Mouse (Mus musculus) frontal cortex, postnatal 10 days (tissue): Measurements from ENCODE around the gene Ube2dnl1.

ENCODE experiments used
- DNase-seq, 2 experiments: peaks; one replicate each; pipeline ENCODE4 v3.0.0; 2022; ENCODE audit warnings: low spot score in 2 of 2, mixed read lengths in 1 of 2

Ube2dnl1 gene

DNA sequence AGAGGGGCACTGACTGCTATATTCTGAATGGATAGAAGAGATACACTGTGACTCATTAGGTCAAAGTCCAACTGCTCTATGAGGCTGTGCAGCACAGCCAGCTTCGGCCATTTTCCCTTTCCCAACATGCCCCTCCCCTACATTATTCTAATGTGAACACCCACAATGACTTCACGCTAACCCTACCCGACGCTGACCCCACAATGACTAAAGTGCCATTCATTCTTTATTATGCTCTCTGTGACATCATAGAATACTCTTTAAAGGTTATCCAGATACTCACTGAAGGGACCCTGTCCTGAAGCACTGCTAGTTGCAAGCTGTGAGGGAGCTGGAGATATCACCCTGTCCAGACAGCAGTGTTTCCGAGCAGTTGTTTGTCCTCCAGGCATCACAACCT is at the start of gene Ube2dnl1:
Gene Ube2dnl1 (plus strand): TSS at position 301 of the 400 bp plus-strand sequence.
- no peak for DNase-seq

DNA sequence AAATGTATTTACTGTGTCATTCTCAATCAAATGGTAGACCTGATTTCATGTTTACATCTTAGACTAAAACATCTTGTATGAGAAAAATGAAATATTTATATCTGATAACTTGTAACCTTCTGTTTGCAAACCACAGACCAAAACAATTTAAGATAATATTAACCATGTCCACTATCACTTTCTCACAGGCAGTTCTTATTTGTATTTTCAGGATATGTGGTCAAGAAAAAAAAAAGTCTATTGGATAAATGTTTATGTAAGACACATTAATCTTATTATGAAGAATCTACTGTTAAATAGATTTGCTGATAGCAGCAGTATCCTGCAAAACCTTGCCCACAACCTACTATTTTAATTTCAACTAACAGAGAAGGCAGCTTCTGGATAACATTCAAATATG is 9.3 kb upstream of the Ube2dnl1 start:
- no peak for DNase-seq

DNA sequence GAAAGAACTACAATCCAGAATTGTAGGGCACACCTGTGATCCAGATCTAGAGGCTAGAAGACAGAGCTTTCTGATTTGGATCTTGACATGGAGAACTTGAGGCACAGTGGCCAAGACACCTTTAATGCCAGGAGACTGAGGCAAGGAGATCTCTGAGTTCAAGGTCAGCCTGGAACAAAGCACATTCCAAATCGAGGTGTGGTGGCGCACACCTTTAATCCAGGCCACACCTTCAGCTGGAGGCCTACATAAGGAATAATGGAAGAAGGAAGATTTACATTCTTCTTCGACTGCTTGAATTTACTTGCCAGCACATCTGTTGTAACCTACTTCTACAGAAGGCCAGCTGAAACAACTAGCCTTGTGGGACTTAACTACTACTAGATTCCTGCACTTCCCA is 7.3 kb upstream of the Ube2dnl1 start:
- no peak for DNase-seq

DNA sequence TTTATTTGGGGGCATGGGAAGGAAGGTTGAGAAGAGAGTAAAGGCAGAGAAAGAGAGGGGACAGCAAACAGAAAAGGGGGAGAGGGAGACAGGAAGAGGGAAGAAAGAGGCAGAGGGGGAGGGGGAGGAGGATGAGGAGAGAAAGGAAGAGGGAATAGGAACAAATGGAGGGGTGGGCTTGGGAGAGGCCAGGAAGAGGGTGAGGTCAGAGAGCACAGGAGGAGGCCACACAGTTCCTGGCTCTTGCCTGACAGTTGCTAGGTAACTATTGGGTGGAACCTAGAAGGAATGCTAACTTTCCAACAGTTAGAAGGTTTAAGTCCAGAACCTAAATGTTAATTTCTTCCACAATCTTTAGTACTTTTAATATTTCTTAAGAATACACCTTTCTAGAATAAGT is 1.4 kb upstream of the Ube2dnl1 start:
- no peak for DNase-seq

DNA sequence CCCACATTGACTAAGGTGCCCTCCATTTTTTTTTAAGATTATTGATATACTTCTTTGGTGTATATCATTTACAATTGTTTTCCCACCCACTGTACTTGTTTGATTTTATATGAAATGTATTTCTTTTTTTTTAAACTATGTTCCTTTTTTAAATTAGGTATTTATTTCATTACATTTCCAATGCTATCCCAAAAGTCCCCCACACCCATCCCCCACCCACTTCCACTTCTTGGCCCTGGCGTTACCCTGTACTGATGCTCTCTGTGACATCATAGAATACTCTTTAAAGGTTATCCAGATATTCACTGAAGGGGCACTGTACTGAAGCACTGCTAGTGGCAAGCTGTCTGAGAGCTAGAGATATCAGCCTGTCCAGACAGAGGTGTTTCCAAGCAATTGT is 2.5 kb downstream of the Ube2dnl1 start, which contains the start of gene Ube2dnl2:
Gene Ube2dnl2 (plus strand): TSS at position 301 of the 400 bp plus-strand sequence.
- no peak for DNase-seq

DNA sequence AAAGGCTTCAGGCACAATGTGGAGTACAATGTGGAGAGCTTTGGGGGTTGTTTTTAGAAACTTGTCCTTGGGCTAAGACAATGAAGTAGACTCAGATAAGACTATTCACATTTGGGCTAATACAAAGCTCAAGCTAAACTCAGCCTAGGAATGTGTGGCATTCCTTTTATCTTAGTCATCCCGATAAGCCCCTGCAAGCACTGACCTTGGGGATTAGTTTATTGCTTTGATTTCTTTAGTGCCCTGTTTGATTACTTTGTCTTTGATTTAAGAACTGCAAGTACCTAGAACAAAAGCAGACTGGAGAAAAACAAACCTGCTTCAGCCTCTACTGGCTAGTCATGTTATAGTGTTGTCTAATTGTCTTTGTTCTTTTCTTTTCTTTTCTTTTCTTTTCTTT is 50.3 kb downstream of the Ube2dnl1 start:
- no peak for DNase-seq
